Mouse (Mus musculus) urinary bladder, adult 2 months (tissue): Measurements from ENCODE around the gene AC141477.1. TPM values are rescaled to one million over a fixed set of nuclear protein-coding genes. Genes with fewer than 3 reads are reported as not detected.

ENCODE experiments used
- DNase-seq: peaks from one replicate; pipeline ENCODE4 v3.0.0; 2022; ENCODE audit warnings: low spot score
- polyA plus RNA-seq: library from polyadenylated mRNA; depleted of rRNA; stranded (reverse); fragments of >200 nt; gene quantifications from 2 replicates; pipeline ENCODE4 v1.2.3, GENCODE M21; 2012; rRNA removed

AC141477.1 gene
- polyA plus RNA-seq = not detected in 2 replicates

- no peak for DNase-seq
These were observed at the start of gene AC141477.1 for GRCm38 (mm10) chr10:76440281-76440680. AC141477.1 (minus strand) TSS chr10:76440444.

DNA sequence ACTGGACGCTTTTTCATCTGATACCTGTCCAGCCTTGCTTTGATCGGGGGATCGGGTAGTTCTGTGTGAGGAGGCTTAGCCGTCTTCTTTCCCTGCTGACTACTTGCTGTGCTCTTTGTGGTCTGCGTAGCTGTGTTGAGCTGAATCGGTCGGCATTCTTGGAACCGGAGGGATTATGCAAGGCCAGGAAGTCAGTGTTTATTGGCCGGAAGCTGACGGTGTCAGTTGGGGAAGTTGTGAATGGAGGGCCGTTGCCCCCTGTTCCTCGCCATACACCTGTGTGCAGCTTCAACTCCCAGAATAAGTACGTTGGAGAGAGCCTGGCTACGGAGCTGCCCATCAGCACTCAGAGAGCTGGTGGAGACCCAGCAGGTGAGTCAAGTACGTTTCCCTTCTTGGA, 49.0 kb upstream of the AC141477.1 start:
- no peak for DNase-seq

- no peak for DNase-seq
These were observed 48.0 kb upstream of the AC141477.1 start for GRCm38 (mm10) chr10:76488265-76488664.

- no peak for DNase-seq
These were observed 46.1 kb upstream of the AC141477.1 start for GRCm38 (mm10) chr10:76486302-76486701.

- no peak for DNase-seq
These were observed 41.2 kb upstream of the AC141477.1 start for GRCm38 (mm10) chr10:76481480-76481879.

GRCm38 (mm10) chr10:76480851-76481250, 40.6 kb upstream of the AC141477.1 start:
- DNase-seq = peak; percentile 32

DNA sequence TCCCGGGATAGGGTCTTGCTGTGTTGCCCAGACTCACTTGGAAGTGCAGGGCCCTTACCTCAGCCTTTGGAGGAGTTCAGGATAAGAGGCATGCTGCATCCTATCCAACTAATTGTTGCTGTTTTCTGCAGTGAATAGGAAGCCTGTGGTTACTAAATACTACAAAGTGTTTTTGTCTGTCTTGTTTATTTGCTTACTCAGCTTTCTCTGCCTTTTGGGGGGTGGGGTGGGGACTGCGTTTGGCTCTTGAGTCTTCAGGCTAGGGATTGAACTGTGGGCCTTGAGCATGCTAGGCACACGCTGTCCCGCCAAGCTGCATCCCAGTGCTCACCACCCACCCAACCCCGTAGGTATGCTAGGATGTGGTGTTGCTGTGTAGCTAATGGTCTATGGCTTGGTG, 33.5 kb upstream of the AC141477.1 start:
- DNase-seq = no peak

- DNase-seq = peak; percentile 83
These were observed 28.2 kb upstream of the AC141477.1 start, which contains the start of the genes Mcm3ap and Ybey for GRCm38 (mm10) chr10:76468203-76469162. Mcm3ap (plus strand) TSS chr10:76468927. Ybey (minus strand) TSS chr10:76469114.

DNA sequence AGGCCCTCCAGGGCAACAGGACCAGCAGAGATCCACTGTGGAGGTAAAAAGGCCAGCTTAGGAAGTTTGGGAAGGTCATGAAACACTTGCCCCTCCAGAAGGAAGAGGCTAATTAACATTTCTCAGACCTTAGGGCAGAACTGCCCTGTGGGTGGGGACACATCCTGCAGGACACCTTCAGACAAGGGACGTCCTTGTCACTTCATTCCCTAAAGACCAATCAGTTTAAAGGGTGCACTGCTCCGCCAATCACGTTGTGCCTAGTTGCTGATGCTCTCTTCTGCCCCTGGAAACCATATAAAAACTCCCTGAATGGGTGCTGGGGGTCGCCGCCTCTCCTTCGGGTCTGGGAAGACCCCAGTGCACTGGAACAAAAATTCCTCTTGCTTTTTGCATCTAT, 22.5 kb upstream of the AC141477.1 start:
- no peak for DNase-seq

DNA sequence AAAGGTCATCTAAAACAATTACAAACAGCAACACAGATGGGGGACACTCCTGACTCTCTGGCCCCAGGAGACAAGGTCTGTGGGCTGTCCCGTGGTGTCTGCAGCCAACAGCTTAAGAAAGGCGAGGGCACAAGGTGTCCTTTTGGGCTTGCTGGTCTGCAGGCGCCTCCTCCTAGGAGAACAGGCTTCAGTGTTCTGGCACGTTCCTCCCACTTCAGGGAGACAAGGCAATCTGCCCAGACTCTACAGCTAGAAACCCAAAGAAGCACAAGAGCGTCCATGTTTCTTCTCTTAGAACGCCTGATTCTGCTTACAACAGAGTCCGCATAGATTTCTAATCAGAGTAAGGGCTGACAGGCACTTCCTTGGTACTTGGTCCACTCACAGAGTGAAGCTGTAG, 22.1 kb upstream of the AC141477.1 start:
- DNase-seq = no peak

DNA sequence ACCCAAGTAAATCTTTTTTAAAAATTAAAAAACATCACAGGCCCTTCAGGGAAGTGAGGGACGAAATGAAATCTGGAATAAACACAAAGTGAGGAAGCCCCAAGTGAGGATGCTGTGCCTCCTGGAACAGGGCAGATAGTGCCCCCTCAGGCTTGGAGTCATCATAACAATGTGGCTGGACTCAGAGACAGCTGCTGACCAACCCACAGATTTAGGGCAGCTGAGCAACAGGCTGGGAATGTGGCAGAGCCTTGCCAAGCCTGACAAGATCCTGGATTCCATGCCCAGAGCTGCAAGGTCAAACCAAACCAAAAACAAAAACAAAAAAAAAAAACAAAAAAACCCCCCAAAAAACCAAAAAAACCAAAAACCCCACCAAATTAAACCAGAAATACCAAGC, 21.0 kb upstream of the AC141477.1 start:
- DNase-seq = no peak

- no peak for DNase-seq
These were observed 15.0 kb upstream of the AC141477.1 start for GRCm38 (mm10) chr10:76455289-76455688.

- no peak for DNase-seq
These were observed 8.6 kb upstream of the AC141477.1 start, which contains the start of gene 2610028H24Rik for GRCm38 (mm10) chr10:76448851-76449250. 2610028H24Rik (plus strand) TSS chr10:76449081.

DNA sequence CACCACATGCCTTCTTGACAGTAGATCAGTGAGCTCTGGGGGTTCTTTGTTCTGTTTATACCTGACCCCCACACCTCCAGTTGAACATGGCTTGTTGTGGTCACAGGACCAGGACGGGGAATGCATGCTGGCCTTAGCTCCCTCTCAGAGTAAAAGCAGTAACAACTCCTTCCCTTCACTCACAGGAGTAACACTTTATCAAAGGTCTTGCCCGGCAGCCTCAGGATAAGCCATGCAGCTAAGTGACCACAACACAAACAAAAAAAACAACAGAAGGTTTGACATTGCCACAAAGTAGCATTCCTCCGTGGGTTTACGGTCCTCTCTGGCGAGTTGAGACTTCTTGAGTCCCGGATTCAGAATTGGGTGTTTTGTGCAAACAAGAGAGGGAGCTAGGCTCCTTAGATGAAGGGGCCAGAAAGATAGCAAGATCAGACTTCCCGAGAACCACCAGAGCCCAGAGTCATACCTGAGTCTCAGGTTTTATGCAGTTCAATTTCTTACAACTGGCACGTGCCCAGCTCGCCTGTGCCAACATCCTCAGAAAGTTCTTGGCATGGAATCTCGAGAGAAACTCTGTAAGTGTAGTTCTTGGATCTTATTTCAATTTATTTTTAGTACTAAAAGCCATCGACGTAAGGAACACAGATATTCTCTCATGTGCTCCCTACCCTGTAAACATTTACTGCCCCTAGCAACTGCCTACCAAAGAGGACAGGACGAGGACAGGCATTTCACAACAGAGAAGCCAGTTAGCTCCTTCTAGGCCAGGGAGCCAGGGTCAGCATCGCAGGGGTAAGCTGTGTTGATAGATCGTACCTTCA, 7.4 kb upstream of the AC141477.1 start:
- no peak for DNase-seq

DNA sequence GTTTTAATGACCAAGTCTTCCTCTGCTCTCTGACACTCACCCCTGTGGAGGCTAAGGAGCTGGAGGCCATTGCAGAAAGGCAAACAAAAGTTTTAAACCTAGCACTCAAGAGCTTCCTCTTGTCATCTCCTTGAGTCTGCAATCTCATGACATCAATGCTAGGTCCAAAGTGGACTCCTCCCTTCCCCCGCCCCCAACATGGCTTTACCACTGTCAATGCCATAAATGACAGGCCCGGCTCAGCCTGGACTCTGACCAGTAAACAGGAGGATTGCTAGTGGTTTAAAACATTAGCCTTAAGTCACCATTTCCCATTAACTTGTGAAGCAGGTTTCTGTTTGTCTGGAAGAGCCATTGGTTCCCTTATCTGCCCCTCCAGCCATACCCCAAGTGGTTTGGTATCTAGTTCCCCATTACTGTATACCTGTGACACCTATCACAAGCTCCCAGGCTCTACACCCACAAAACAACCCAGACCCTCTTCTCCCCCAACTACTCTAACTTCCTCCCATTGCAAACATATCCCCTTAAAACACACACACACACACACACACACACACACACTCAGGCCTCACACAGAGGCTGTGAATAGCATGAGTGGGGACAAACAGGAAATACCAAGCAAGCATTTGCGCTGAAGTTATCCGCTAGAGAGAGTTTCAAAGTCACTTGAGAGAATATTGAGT, 5.9 kb upstream of the AC141477.1 start:
- DNase-seq = no peak

DNA sequence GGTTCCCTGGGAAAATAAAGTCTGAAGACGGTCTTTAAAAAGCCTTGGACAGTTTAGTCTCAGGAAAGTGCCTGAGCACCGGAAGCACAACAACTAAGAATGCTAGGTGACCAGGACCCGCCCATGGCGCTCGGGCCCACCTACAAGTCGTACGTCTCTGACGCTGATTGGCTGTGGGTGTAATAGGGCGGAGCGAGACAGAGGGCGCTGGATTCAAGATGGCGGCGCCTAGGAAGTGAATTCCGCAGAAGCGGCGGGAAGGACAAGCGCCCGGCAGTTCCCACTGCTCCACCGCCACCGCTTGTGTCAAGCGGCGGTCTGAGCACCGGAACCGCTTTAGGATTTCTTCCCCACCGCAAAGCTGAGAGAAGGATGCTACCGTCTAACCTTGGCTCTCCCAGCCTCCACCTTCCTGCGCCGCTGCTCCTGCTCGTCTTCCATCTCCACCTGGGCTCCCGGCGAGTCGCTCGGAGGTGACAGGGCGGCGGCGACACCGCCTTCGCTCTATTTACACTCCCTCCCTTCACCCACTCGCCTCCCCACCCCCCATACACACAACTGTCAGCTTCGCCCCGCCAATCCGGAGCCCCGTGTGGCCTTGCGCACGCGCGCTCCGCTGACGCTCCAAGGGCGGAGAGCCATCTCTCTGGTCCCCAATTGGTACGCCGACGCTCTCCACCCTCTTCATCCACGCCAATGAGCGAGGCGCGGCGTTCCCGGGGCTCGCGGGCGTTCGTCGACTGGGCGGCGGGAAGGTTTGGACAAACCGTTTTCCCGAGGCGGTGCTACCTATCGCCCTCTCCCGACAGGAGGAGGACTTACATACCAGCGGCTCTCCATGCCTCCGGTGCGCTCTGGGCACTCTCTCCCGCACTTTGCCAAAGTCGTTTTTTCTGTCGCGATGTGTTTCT, 2.2 kb upstream of the AC141477.1 start, which contains the start of gene Pcnt:
Pcnt (minus strand) TSS at position 609 of the 911 bp plus-strand sequence.
- peak; percentile 90 for DNase-seq

DNA sequence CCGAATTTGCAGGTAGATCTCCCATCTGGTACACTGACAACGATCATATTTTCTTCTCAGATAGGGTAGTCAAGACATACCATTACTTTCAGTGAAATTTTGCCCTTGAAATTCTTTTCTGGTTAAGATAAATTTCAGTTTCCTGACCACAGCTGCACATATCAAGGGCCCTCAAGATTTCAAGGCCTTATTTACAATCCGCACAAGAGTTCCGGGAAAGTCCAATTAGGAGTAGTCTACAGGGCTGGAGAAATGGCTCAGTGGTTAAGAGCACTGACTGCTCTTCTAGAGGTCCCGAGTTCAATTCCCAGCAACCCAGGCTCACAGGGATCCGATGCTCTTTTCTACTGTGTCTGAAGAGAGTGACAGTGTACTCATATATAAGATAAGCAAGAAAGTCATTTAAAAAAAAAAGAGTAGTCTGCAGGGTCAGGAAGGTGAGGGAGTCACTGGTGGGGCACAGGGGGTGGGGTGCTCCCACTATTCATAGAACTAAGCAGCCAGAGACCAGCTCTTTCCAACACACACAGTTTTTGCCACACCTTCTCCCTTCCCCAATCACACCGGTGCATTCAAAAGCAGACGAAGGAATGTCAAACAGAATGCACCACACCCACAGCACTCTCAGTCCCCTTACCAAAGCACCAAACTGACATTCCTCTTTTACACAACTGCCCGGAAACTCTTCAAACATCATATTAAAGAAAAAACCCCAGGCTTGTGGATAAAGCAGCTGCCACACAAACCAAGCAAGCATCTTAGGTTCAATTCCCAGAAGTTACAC, 945 bp downstream of the AC141477.1 start:
- no peak for DNase-seq

- no peak for DNase-seq
These were observed 6.3 kb downstream of the AC141477.1 start for GRCm38 (mm10) chr10:76433925-76434324.

GRCm38 (mm10) chr10:76425674-76426073, 14.6 kb downstream of the AC141477.1 start:
- no peak for DNase-seq

DNA sequence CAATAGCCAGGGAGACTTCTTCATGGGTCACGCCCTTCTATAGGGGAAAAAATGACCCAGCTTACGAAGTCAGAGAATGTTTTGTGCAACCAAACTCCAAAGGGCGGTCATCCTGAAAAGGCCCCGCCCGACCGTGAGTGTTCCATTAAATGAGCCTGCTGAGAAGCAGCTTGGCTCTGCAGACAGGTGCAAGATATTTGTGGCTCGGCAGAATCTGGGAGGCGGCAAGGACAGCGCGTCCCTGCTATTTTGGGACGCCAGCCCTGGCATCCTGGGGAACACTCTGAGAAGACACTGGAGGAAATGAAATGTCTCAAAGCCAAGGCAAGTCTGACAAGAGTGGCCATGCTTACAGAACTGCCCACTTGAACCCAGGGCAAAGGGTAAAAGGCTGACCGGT, 23.4 kb downstream of the AC141477.1 start:
- DNase-seq = no peak
